Mouse (Mus musculus) MEL (cell line): ENCODE results near the gene Ndufs4. TPM values are rescaled to one million over a fixed set of nuclear protein-coding genes. Genes with fewer than 3 reads are reported as not detected.

Source experiments
- DNase-seq: peaks from one replicate; pipeline ENCODE4 v3.0.0; 2011; ENCODE audit warnings: low read depth, low spot score
- H3K27ac ChIP-seq: 2 replicates; pipeline ENCODE4 v1.5.1; 2012; ENCODE audit warnings: low read depth, mild to moderate bottlenecking, control low read depth, low read length, moderate library complexity; ENCODE audit not compliant: control insufficient read depth
- H3K27me3 ChIP-seq, 2 experiments: fragments of 150-350 bp in 1 of 2; sonication (generic) in 1 of 2; 2 replicates each; pipeline ENCODE4 v1.6.1; 2012; ENCODE audit warnings: low read length in 2 of 2, mild to moderate bottlenecking in 2 of 2, improper control_type of control experiment in 1 of 2, moderate library complexity in 1 of 2; ENCODE audit not compliant: insufficient read depth in 2 of 2, control insufficient read depth in 1 of 2
- H3K36me3 ChIP-seq, 2 experiments: 2 replicates each; pipeline ENCODE4 v1.6.1; 2012 to 2014; ENCODE audit warnings: low read length in 2 of 2, improper control_type of control experiment in 1 of 2, inconsistent platforms in 1 of 2, mild to moderate bottlenecking in 1 of 2; ENCODE audit not compliant: insufficient read depth in 2 of 2, control insufficient read depth in 1 of 2
- H3K4me1 ChIP-seq, 2 experiments: fragments of 150-350 bp in 1 of 2; sonication (generic) in 1 of 2; 2 replicates each; pipeline ENCODE4 v1.6.1; 2012; ENCODE audit warnings: low read length in 2 of 2, improper control_type of control experiment in 1 of 2, mild to moderate bottlenecking in 1 of 2; ENCODE audit not compliant: insufficient read depth in 2 of 2, control insufficient read depth in 1 of 2
- H3K4me3 ChIP-seq, 2 experiments: fragments of 150-350 bp in 1 of 2; sonication (generic) in 1 of 2; 2 replicates each; pipeline ENCODE4 v1.5.1; 2012; ENCODE audit warnings: low read depth in 2 of 2, low read length in 2 of 2, mild to moderate bottlenecking in 2 of 2, moderate library complexity in 2 of 2, control low read depth in 1 of 2, improper control_type of control experiment in 1 of 2; ENCODE audit not compliant: control insufficient read depth in 1 of 2, insufficient read depth in 1 of 2
- H3K79me2 ChIP-seq: 2 replicates; pipeline ENCODE4 v1.6.1; 2012; ENCODE audit warnings: mild to moderate bottlenecking, low read length, moderate library complexity; ENCODE audit not compliant: control insufficient read depth, poor library complexity, insufficient read depth
- H3K9ac ChIP-seq: 2 replicates; pipeline ENCODE4 v1.6.1; 2012; ENCODE audit warnings: low read depth, mild to moderate bottlenecking, control low read depth, low read length, moderate library complexity; ENCODE audit not compliant: control insufficient read depth, poor library complexity, severe bottlenecking
- H3K9me3 ChIP-seq: fragments of 150-350 bp; sonication (generic); replicated peaks from 2 replicates; pipeline ENCODE4 v1.6.1; 2012; ENCODE audit warnings: mild to moderate bottlenecking, low read length, improper control_type of control experiment, moderate library complexity; ENCODE audit not compliant: insufficient read depth
- CHD1 ChIP-seq: IDR thresholded peaks from 2 replicates; pipeline ENCODE4 v1.6.1; 2012; ENCODE audit warnings: low read depth, mild to moderate bottlenecking, inconsistent platforms, low read length, improper control_type of control experiment
- CHD2 ChIP-seq: IDR thresholded peaks from 2 replicates; pipeline ENCODE4 v1.6.1; 2011; ENCODE audit warnings: low read length, improper control_type of control experiment
- CTCF ChIP-seq, 3 experiments: IDR thresholded peaks in 2 of 3; conservative IDR thresholded peaks in 1 of 3; 2 replicates each; pipeline ENCODE4 v1.5.1; 2011 to 2012; ENCODE audit warnings: low read length in 3 of 3, low read depth in 2 of 3, mild to moderate bottlenecking in 2 of 3, improper control_type of control experiment in 1 of 3, inconsistent platforms in 1 of 3, mixed read lengths in 1 of 3, moderate library complexity in 1 of 3; ENCODE audit not compliant: control insufficient read depth in 1 of 3, insufficient read depth in 1 of 3, poor library complexity in 1 of 3, severe bottlenecking in 1 of 3
- ELF1 ChIP-seq: IDR thresholded peaks from 2 replicates; pipeline ENCODE4 v1.6.1; 2014; ENCODE audit warnings: low read depth, mild to moderate bottlenecking, inconsistent platforms, low read length, improper control_type of control experiment, moderate library complexity
- ETS1 ChIP-seq: IDR thresholded peaks from 2 replicates; pipeline ENCODE4 v1.6.1; 2012; ENCODE audit warnings: low read depth, mild to moderate bottlenecking, inconsistent platforms, low read length, improper control_type of control experiment, moderate library complexity
- GABPA ChIP-seq: IDR thresholded peaks from 2 replicates; pipeline ENCODE4 v1.6.1; 2012; ENCODE audit warnings: low read depth, mild to moderate bottlenecking, inconsistent platforms, low read length, improper control_type of control experiment, moderate library complexity
- GATA1 ChIP-seq: IDR thresholded peaks from 2 replicates; pipeline ENCODE4 v1.6.1; 2011; ENCODE audit warnings: low read depth, low read length, improper control_type of control experiment
- MAX ChIP-seq: IDR thresholded peaks from 2 replicates; pipeline ENCODE4 v1.6.1; 2011; ENCODE audit warnings: low read length, improper control_type of control experiment
- MYB ChIP-seq: IDR thresholded peaks from 2 replicates; pipeline ENCODE4 v1.6.1; 2011; ENCODE audit warnings: mild to moderate bottlenecking, low read depth, low read length, improper control_type of control experiment
- MYC ChIP-seq: IDR thresholded peaks from 2 replicates; pipeline ENCODE4 v1.6.1; 2011; ENCODE audit warnings: low read depth, mild to moderate bottlenecking, low read length, improper control_type of control experiment, moderate library complexity
- POLR2AphosphoS5 ChIP-seq: IDR thresholded peaks from 2 replicates; pipeline ENCODE4 v1.6.1; 2012; ENCODE audit warnings: low read depth, borderline replicate concordance, mild to moderate bottlenecking, inconsistent platforms, low read length, moderate library complexity, mixed read lengths
- RAD21 ChIP-seq: IDR thresholded peaks from 2 replicates; pipeline ENCODE4 v1.6.1; 2011; ENCODE audit warnings: mild to moderate bottlenecking, low read depth, low read length, improper control_type of control experiment
- RCOR1 ChIP-seq: IDR thresholded peaks from 2 replicates; pipeline ENCODE4 v1.6.1; 2012; ENCODE audit warnings: low read depth, mild to moderate bottlenecking, inconsistent platforms, low read length, improper control_type of control experiment
- TAL1 ChIP-seq: IDR thresholded peaks from 2 replicates; pipeline ENCODE4 v1.6.1; 2012; ENCODE audit warnings: mild to moderate bottlenecking, inconsistent platforms, low read length, moderate library complexity, mixed read lengths
- TBP ChIP-seq: IDR thresholded peaks from 2 replicates; pipeline ENCODE4 v1.8.0; 2011; ENCODE audit warnings: low read depth, low read length, improper control_type of control experiment
- UBTF ChIP-seq: IDR thresholded peaks from 2 replicates; pipeline ENCODE4 v1.6.1; 2012; ENCODE audit warnings: low read depth, mild to moderate bottlenecking, inconsistent platforms, low read length, improper control_type of control experiment, moderate library complexity, borderline replicate concordance; ENCODE audit not compliant: insufficient read depth
- USF2 ChIP-seq, 2 experiments: IDR thresholded peaks; 2 replicates each; pipeline ENCODE4 v1.6.1; 2011 to 2012; ENCODE audit warnings: improper control_type of control experiment in 2 of 2, low read length in 2 of 2, borderline replicate concordance in 1 of 2, inconsistent platforms in 1 of 2, low read depth in 1 of 2, mild to moderate bottlenecking in 1 of 2; ENCODE audit not compliant: insufficient read depth in 1 of 2
- ZNF384 ChIP-seq: IDR thresholded peaks from 2 replicates; pipeline ENCODE4 v1.6.1; 2012; ENCODE audit warnings: low read depth, mild to moderate bottlenecking, inconsistent platforms, low read length, improper control_type of control experiment
- polyA plus RNA-seq, 2 experiments: library from polyadenylated mRNA; stranded (reverse) in 1 of 2; unstranded in 1 of 2; fragments of >175 nt in 1 of 2; fragments of >200 nt in 1 of 2; gene quantifications; 2 replicates each; pipeline versions ENCODE4 v1.2.1 to v1.2.4; 2012; ENCODE audit warnings: low replicate concordance in 2 of 2, low read depth in 1 of 2; ENCODE audit not compliant: insufficient read length in 2 of 2, insufficient read depth in 1 of 2, missing spikeins in 1 of 2
- total RNA-seq: library from RNA; depleted of rRNA; stranded (reverse); fragments of 300-350 nt; gene quantifications from 2 replicates; pipeline ENCODE4 v1.2.3, GENCODE M21; 2012

Gene Ndufs4
- total and polyA plus RNA-seq, 3 experiments: 76.8 to 176 TPM; not detected in 1

- Histone ChIP-seq H3K9ac (no peak overlapping the region), H3K4me1 (no peaks in the 10 kb centered on the region), H3K27me3 (peaks cover 2 to 5% of the 10 kb centered on the region in 2 experiments), H3K36me3 (no peaks in the 10 kb centered on the region), H3K4me3 (no peak overlapping the region), H3K79me2 (no peaks in the 10 kb centered on the region), H3K9me3 (no peaks in the 10 kb centered on the region), H3K27ac (no peak overlapping the region)
- no peak for DNase-seq
- TF ChIP-seq RCOR1 (no peak), ELF1 (no peak), TAL1 (no peak), GATA1 (no peak), ETS1 (no peak), ZNF384 (no peak), MAX (no peak), POLR2AphosphoS5 (no peak), CHD1 (no peak), CHD2 (no peak), GABPA (no peak), CTCF (IDR thresholded peaks at IDR 0.05 in 2 of 3, conservative IDR thresholded peaks at IDR 0.05 in 1 of 3; ENCODE audit: control insufficient read depth in 1 of 3, insufficient read depth in 1 of 3, low read depth in 2 of 3, low read length in 3 of 3, poor library complexity in 1 of 3, severe bottlenecking in 1 of 3) (no peak), TBP (no peak), MYB (no peak), UBTF (no peak)
Measured at GRCm38 (mm10) chr13:114405100-114405715, 17.1 kb upstream of the Ndufs4 start.

- no peaks in the 10 kb centered on the region; a peak in 2 of 4 replicates for H3K27me3 ChIP-seq
- H3K9me3 ChIP-seq: no peaks in the 10 kb centered on the region
- H3K79me2 ChIP-seq: no peaks in the 10 kb centered on the region
- H3K36me3 ChIP-seq: no peaks in the 10 kb centered on the region
- H3K9ac ChIP-seq: no peak overlapping the region
- TF ChIP-seq RAD21 (no peak), MYC (no peak), ETS1 (no peak), USF2 (IDR thresholded peaks at IDR 0.05; ENCODE audit: borderline replicate concordance in 1 of 2, insufficient read depth in 1 of 2, low read depth in 1 of 2, low read length in 2 of 2) (no peak), CHD1 (no peak), GATA1 (no peak)
- H3K4me1 ChIP-seq: no peaks in the 10 kb centered on the region
- DNase-seq: no peak
- no peak overlapping the region for H3K27ac ChIP-seq
- H3K4me3 ChIP-seq: no peak overlapping the region
Measured at GRCm38 (mm10) chr13:114398906-114399305, 10.8 kb upstream of the Ndufs4 start.
